Mouse (Mus musculus) MEL (cell line): Measurements from ENCODE around the gene Krt34.

Experiments used
- CTCF ChIP-seq, 3 experiments: IDR thresholded peaks in 2 of 3; conservative IDR thresholded peaks in 1 of 3; 2 replicates each; pipeline ENCODE4 v1.5.1; 2011 to 2012; ENCODE audit warnings: low read length in 3 of 3, low read depth in 2 of 3, mild to moderate bottlenecking in 2 of 3, improper control_type of control experiment in 1 of 3, inconsistent platforms in 1 of 3, mixed read lengths in 1 of 3, moderate library complexity in 1 of 3; ENCODE audit not compliant: control insufficient read depth in 1 of 3, insufficient read depth in 1 of 3, poor library complexity in 1 of 3, severe bottlenecking in 1 of 3
- POLR2A ChIP-seq, 2 experiments: IDR thresholded peaks; 2 replicates each; pipeline ENCODE4 v1.6.1; 2011 to 2012; ENCODE audit warnings: low read length in 2 of 2, mild to moderate bottlenecking in 2 of 2, control low read depth in 1 of 2, improper control_type of control experiment in 1 of 2, low read depth in 1 of 2, moderate library complexity in 1 of 2; ENCODE audit not compliant: control insufficient read depth in 1 of 2, insufficient read depth in 1 of 2, poor library complexity in 1 of 2
- USF2 ChIP-seq, 2 experiments: IDR thresholded peaks; 2 replicates each; pipeline ENCODE4 v1.6.1; 2011 to 2012; ENCODE audit warnings: improper control_type of control experiment in 2 of 2, low read length in 2 of 2, borderline replicate concordance in 1 of 2, inconsistent platforms in 1 of 2, low read depth in 1 of 2, mild to moderate bottlenecking in 1 of 2; ENCODE audit not compliant: insufficient read depth in 1 of 2

DNA sequence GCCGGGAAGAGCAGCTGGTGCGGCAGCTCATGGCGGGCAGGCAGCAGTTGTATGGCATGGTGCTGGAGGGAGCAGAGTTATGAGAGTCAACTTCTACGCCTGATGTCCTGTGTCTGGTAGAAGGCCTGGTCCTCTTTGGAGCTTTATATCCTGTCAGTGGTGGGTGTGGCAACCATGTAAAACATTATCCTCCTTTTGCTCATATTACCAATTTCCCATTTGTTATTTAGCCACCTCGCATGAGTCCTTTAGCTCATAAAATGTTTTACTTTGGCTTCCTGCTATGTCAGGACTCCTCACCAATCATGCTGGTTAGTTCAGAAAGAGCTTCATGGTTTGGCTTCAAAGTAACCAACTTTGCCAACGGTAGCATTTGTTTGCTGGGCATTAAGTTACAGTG is 11.6 kb downstream of the Krt34 start, which contains the start of gene Krt33b:
- TF ChIP-seq CTCF (IDR thresholded peaks at IDR 0.05 in 2 of 3, conservative IDR thresholded peaks at IDR 0.05 in 1 of 3; ENCODE audit: control insufficient read depth in 1 of 3, insufficient read depth in 1 of 3, low read depth in 2 of 3, low read length in 3 of 3, poor library complexity in 1 of 3, severe bottlenecking in 1 of 3) = no peak
- TF ChIP-seq POLR2A (IDR thresholded peaks at IDR 0.05; ENCODE audit: control insufficient read depth in 1 of 2, insufficient read depth in 1 of 2, low read depth in 1 of 2, low read length in 2 of 2, poor library complexity in 1 of 2) = no peak
- TF ChIP-seq USF2 (IDR thresholded peaks at IDR 0.05; ENCODE audit: borderline replicate concordance in 1 of 2, insufficient read depth in 1 of 2, low read depth in 1 of 2, low read length in 2 of 2) = no peak
